Mouse (Mus musculus): ENCODE data around the gene Ift140. TPM values are rescaled to one million over a fixed set of nuclear protein-coding genes. Genes with fewer than 3 reads are reported as not detected.

Ift140 gene
- polyA plus RNA-seq, 1 experiment from 2014 or later = 42.7 TPM

DNA sequence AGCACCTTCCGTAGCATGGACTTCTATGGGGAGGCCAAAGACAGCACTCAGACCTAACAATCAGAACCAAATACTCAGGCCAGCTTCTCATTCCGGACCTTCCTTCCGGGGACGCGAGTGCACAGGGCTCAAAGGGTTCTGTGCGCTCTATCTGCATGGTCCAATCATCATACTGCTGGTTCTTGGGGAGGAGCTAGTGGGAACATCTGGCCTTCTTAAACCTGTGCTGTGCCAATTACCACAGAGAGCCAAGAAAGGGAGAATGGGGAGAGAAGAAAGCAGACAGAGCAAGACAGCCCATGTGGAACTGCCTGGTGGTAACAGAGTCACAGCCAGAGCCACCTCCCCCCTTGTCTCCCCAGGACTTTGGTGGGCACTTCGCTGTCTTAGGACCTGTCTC lies 50.7 kb downstream of the Ift140 start:
- H3K36me3 ChIP-seq (replicated peaks; ENCODE audit: insufficient read depth, low read length) = no peaks in the 10 kb centered on the region; the same call in 1 of the 2 replicates
- no peak overlapping the region for H3K27ac ChIP-seq (ENCODE audit: low read depth)
- no peak for DNase-seq
- TF ChIP-seq CTCF (IDR thresholded peaks at IDR 0.05; ENCODE audit: low read depth) (no peak), EP300 (IDR thresholded peaks at IDR 0.05; ENCODE audit: low read depth) (no peak)
- no peak overlapping the region for H3K4me3 ChIP-seq (ENCODE audit: low read depth, low read length)
- peaks cover 30% of the 10 kb centered on the region for H3K4me1 ChIP-seq (ENCODE audit: insufficient read depth)
- ATAC-seq = no peak
- no peaks in the 10 kb centered on the region for H3K9me3 ChIP-seq (ENCODE audit: low read length)
- no peaks in the 10 kb centered on the region for H3K27me3 ChIP-seq (ENCODE audit: insufficient read depth, low read length)
- no peak overlapping the region for H3K4me2 ChIP-seq (ENCODE audit: low read depth, low read length)
- WGBS (ENCODE audit: insufficient replicate concordance) = 90% methylated on average over 7 of the region's 7 CpGs
- H3K9ac ChIP-seq (replicated peaks) = no peak overlapping the region

- TF ChIP-seq CTCF (IDR thresholded peaks at IDR 0.05; ENCODE audit: low read depth) (no peak), EP300 (IDR thresholded peaks at IDR 0.05; ENCODE audit: low read depth) (peak; percentile 67)
- Histone ChIP-seq H3K27ac (ENCODE audit: low read depth) (no peak overlapping the region; the same call in none of the 2 replicates), H3K4me1 (ENCODE audit: insufficient read depth) (peaks cover 30% of the 10 kb centered on the region), H3K9me3 (ENCODE audit: low read length) (no peaks in the 10 kb centered on the region), H3K4me2 (ENCODE audit: low read depth, low read length) (no peak overlapping the region), H3K9ac (replicated peaks) (no peak overlapping the region), H3K36me3 (replicated peaks; ENCODE audit: insufficient read depth, low read length) (no peaks in the 10 kb centered on the region; the same call in 1 of the 2 replicates), H3K4me3 (ENCODE audit: low read depth, low read length) (no peak overlapping the region), H3K27me3 (ENCODE audit: insufficient read depth, low read length) (no peaks in the 10 kb centered on the region)
- no peak for DNase-seq
- ATAC-seq = 0 out of 2 replicates have a peak, but pooled peaks have one; percentile 23
- WGBS (ENCODE audit: insufficient replicate concordance) = 37% methylated on average over 8 of the region's 8 CpGs
These were observed 51.6 kb downstream of the Ift140 start for GRCm38 (mm10) chr17:25067442-25067851.

- H3K4me3 ChIP-seq (ENCODE audit: low read depth, low read length) = no peak overlapping the region
- H3K27ac ChIP-seq (ENCODE audit: low read depth) = no peak overlapping the region; the same call in 1 of the 2 replicates
- H3K36me3 ChIP-seq (replicated peaks; ENCODE audit: insufficient read depth, low read length) = no peaks in the 10 kb centered on the region; the same call in 1 of the 2 replicates
- TF ChIP-seq CTCF (IDR thresholded peaks at IDR 0.05; ENCODE audit: low read depth) (no peak), EP300 (IDR thresholded peaks at IDR 0.05; ENCODE audit: low read depth) (no peak)
- 43% methylated on average over 2 of the region's 2 CpGs for WGBS (ENCODE audit: insufficient replicate concordance)
- DNase-seq (no peak), ATAC-seq (0 out of 2 replicates have a peak, but pooled peaks have one; percentile 17)
- H3K9ac ChIP-seq (replicated peaks) = no peak overlapping the region
- H3K4me1 ChIP-seq (ENCODE audit: insufficient read depth) = peaks cover 28% of the 10 kb centered on the region
- H3K4me2 ChIP-seq (ENCODE audit: low read depth, low read length) = no peak overlapping the region
- H3K9me3 ChIP-seq (ENCODE audit: low read length) = no peaks in the 10 kb centered on the region
- no peaks in the 10 kb centered on the region for H3K27me3 ChIP-seq (ENCODE audit: insufficient read depth, low read length)
These were observed 52.8 kb downstream of the Ift140 start for GRCm38 (mm10) chr17:25068690-25069089.

DNA sequence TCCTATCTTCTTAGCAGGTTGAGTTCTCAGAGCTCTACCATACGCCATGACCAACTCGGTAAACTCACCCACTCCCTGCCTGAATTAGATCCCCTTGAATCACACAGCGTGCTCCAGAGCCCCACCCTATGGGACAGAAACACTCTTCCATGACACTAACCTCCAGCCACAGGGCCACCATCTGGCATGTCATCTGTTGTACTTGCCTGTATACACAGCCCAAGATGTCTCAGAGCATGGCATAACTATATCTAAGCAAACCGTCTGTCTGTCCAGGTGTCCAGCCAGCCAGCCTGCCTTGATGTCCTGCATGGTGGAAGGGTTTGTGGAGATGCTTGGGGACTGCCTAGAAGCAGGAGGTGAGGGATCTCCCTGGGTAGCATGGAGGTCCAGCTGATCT lies 61.0 kb downstream of the Ift140 start:
- TF ChIP-seq CTCF (IDR thresholded peaks at IDR 0.05; ENCODE audit: low read depth) (no peak), EP300 (IDR thresholded peaks at IDR 0.05; ENCODE audit: low read depth) (no peak)
- 0 out of 2 replicates have a peak overlapping the region, but pooled peaks have one; percentile 55 for H3K4me2 ChIP-seq (ENCODE audit: low read depth, low read length)
- H3K9ac ChIP-seq (replicated peaks) = no peak overlapping the region
- no peak overlapping the region for H3K27ac ChIP-seq (ENCODE audit: low read depth)
- no peaks in the 10 kb centered on the region for H3K36me3 ChIP-seq (replicated peaks; ENCODE audit: insufficient read depth, low read length)
- DNase-seq = no peak
- no peaks in the 10 kb centered on the region for H3K27me3 ChIP-seq (ENCODE audit: insufficient read depth, low read length)
- ATAC-seq = no peak
- H3K4me1 ChIP-seq (ENCODE audit: insufficient read depth) = no peaks in the 10 kb centered on the region
- no peak overlapping the region for H3K4me3 ChIP-seq (ENCODE audit: low read depth, low read length)
- H3K9me3 ChIP-seq (ENCODE audit: low read length) = no peaks in the 10 kb centered on the region
- 88% methylated on average over 4 of the region's 4 CpGs for WGBS (ENCODE audit: insufficient replicate concordance)

DNA sequence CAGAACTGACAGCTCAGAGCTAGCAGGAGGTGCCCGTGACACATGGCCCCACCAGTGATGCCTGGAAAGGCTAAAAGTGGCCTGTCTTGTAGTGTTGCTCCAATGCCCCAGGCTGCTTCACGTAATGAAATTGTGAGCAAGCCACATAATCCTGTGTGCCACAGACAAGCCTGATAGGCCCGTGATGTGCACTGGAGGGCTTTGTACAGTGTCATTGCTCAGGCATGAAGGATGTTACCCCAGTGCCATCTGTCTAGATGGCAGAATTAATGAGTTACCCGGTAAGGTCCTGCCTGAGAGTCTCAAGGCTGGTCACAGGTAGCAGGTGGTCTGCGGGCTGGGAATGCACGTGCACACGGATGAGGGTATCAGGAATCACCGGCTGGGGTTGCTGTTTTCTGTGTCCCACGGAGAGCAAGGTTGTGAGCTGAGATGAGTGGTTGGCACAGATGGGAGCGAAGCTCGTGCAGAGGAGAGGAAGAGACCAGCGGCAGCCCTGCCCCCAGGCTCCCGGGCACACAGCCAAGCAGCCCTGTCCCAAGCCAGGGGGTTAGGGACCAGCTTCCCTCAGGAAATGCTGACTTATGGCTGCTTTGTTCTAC lies 62.0 kb downstream of the Ift140 start:
- Histone ChIP-seq H3K27ac (ENCODE audit: low read depth) (no peak overlapping the region), H3K9ac (replicated peaks) (no peak overlapping the region), H3K4me3 (ENCODE audit: low read depth, low read length) (peak overlapping the region; percentile 48; the same call in 1 of the 2 replicates), H3K36me3 (replicated peaks; ENCODE audit: insufficient read depth, low read length) (no peaks in the 10 kb centered on the region), H3K4me2 (ENCODE audit: low read depth, low read length) (peak overlapping the region; percentile 55; the same call in 1 of the 2 replicates), H3K4me1 (ENCODE audit: insufficient read depth) (no peaks in the 10 kb centered on the region), H3K9me3 (ENCODE audit: low read length) (no peaks in the 10 kb centered on the region), H3K27me3 (ENCODE audit: insufficient read depth, low read length) (no peaks in the 10 kb centered on the region)
- ATAC-seq (no peak), DNase-seq (peak; percentile 64)
- 61% methylated on average over 13 of the region's 13 CpGs for WGBS (ENCODE audit: insufficient replicate concordance)
- TF ChIP-seq CTCF (IDR thresholded peaks at IDR 0.05; ENCODE audit: low read depth) (no peak), EP300 (IDR thresholded peaks at IDR 0.05; ENCODE audit: low read depth) (no peak)

DNA sequence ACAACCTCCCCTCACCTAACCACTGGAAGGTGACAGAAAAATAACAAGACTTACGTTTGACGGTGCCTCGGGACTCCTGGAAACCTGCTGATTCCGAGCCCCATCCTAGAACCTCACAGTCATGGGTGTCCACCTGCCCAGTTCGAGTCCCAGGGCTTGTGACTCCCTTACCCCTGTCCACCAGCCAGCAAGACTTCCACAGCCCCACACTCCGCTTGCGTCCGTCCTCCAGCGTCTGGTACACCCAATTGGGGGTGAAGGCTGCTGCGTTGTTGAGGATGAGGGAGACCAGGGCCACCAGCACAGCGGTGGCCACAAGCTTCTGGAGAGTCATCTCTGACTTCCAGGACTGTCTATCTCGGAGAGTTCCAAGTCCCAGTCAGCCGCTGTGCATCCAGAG lies 64.3 kb downstream of the Ift140 start:
- no peaks in the 10 kb centered on the region for H3K4me1 ChIP-seq (ENCODE audit: insufficient read depth)
- H3K4me3 ChIP-seq (ENCODE audit: low read depth, low read length) = peak overlapping the region; percentile 48
- ATAC-seq (no peak), DNase-seq (no peak)
- no peaks in the 10 kb centered on the region for H3K9me3 ChIP-seq (ENCODE audit: low read length)
- no peaks in the 10 kb centered on the region for H3K36me3 ChIP-seq (replicated peaks; ENCODE audit: insufficient read depth, low read length)
- peak overlapping the region; percentile 67 for H3K27ac ChIP-seq (ENCODE audit: low read depth)
- peak overlapping the region; percentile 45 for H3K4me2 ChIP-seq (ENCODE audit: low read depth, low read length)
- no peak for TF ChIP-seq CTCF (IDR thresholded peaks at IDR 0.05; ENCODE audit: low read depth)
- 76% methylated on average over 13 of the region's 13 CpGs for WGBS (ENCODE audit: insufficient replicate concordance)
- H3K27me3 ChIP-seq (ENCODE audit: insufficient read depth, low read length) = no peaks in the 10 kb centered on the region
- H3K9ac ChIP-seq (replicated peaks) = peak overlapping the region; percentile 60

All from liver, postnatal 0 days (tissue).